Mouse (Mus musculus): ENCODE data around the gene Gatb.

Gene Gatb

GRCm38 (mm10) chr3:85652727-85653665 lies 79.1 kb downstream of the Gatb start:
- DNase-seq (ENCODE audit: low read depth in 1 of 2, low spot score in 2 of 2), result no peak

DNA sequence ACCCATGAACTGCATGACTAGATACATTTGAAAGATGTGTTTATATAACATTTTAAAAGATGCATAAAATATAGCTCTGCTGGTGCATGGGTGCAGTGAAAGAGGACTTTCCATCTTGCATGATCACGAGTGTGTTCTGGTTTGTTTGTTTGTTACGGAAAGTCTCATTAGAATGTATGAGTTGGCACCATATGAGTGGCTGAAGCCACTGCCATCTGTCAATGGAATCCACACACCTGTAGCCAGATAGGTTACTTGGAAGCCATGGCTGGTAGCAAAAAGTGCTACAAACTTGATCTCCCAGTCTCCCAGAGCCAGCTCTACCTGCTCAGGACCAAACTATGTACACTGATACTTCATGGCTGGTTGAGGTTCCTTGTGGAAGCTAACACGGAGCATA lies 81.6 kb downstream of the Gatb start:
- no peak for DNase-seq (ENCODE audit: low read depth in 1 of 2, low spot score in 2 of 2)

DNA sequence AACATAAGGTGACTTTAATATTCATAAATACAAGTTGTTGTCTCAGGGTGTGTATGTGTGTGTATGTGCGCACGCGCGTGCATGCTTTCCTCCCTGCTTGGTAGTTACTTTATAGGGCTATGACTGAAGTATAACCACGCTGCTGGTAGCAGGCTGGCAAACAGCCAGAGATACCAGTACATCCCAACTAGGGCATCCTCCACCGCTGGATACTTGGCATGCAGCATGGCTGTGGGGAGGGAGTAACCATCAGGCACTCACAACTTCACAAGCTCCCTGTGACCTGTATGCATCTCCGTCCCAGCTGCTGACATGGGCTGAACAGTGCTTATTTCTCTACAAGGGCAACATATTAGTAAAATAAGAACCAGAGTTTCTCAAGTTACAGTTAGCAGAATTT lies 85.8 kb downstream of the Gatb start:
- DNase-seq (ENCODE audit: low read depth in 1 of 2, low spot score in 2 of 2), result no peak

- no peak for DNase-seq (ENCODE audit: low read depth in 1 of 2, low spot score in 2 of 2)
These were observed 88.3 kb downstream of the Gatb start for GRCm38 (mm10) chr3:85661926-85662813.

DNA sequence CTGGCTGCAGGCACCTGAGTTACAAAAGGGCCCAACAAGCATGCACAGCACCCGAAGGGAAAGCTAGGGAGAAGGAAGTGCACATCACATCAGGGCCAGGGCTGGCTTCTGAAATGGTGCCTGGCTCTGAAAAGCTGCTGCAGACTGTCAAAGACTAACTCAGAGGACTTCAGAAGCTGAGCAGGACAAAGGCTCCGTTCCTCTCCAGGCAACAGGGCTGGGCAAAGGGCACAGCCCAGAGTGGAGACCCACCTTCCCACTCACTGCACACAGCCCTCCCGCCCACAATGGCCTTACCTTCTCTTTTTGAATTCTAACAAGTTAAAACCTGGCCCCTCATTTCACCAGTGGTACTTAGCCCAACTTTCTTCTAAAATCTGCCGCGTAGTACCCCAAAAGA lies 89.9 kb downstream of the Gatb start:
- DNase-seq (ENCODE audit: low read depth in 1 of 2, low spot score in 2 of 2), result no peak

DNA sequence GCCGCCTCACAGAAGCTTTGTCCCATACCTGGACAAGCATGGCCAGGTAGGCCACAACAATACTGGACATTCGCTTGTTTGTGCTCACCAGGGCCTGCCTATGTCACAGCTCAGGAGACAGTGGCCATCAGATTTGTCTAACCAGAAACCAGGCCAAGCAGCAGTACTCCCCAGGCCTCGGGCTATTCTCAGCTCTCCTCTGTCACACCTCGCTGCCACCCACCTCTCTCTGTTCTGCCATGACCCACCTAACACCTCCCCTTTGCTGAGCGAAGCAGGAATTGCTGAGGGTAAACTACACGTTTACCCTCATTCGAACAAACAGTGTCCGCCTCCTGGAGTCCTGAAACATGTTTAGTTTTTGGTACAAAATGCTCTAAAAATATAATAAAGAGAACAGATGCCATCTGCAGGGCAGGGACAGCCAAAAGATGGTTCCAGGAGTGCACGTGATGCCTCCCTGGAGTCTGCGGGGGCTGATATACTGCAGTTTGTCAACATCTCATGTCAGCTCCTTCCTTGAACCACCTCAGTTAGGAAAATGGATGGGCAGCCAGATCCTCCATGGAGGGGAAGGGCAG lies 90.8 kb downstream of the Gatb start:
- DNase-seq (ENCODE audit: low read depth in 1 of 2, low spot score in 2 of 2), result no peak

DNA sequence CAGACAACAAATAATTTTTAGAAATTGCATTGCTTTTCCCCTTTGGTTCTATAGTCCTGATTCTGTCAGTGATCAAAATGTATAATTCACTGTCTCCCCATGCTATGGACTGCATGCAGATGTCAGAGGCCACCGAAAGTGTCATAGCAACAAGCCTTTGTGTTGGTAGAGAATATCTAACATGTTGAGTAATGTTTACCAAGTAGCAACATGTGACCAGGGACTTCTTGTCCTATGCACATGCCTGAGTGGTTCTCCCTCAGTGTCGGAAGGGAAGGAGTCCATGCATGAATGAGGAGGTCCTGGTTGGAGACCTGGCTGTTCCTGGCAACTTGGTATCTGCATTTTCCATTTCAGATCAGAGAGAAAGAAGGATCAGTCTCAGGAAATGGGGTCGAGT lies 92.2 kb downstream of the Gatb start:
- DNase-seq (ENCODE audit: low read depth in 1 of 2, low spot score in 2 of 2), result no peak

DNA sequence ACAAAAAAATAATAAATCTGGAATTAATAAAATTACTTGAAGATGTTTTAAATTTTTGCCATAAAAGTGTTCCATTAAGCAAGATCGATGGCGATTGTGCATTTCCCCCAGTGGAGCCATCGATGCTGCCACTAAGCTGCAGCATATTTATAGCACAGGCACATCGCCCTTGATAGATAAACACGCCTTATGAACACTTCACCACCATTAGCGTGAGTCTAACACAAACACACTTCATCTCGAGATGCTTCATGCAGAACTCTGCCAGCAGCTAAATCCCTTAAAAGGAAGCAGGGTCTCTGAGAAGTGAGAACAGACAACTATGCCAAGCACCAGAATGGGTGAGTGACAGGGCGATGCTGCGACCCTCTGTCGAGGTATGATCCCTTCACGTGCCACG lies 92.8 kb downstream of the Gatb start:
- DNase-seq (ENCODE audit: low read depth in 1 of 2, low spot score in 2 of 2), result no peak

- no peak for DNase-seq (ENCODE audit: low read depth in 1 of 2, low spot score in 2 of 2)
These were observed 93.8 kb downstream of the Gatb start for GRCm38 (mm10) chr3:85667683-85668082.

DNA sequence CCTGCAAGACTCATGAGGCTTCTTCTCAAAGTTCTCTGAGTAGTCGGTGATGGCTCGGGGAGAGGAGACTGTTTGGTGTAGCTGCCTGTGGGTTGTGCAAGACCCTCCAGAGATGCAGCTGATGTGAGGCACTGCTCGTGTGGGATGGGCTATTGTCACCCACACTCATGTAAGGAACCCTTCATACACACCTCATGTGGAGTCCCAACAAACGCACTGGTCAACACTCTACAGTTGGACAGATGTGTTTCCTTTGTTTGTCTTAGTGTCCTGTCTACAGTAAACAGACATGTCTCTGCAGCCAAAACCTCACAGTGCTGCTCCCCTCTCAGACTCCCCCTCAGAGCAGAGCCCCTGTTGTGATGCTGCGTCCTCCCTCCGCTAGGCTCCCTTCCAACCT lies 95.9 kb downstream of the Gatb start:
- no peak for DNase-seq (ENCODE audit: low read depth in 1 of 2, low spot score in 2 of 2)

- no peak for DNase-seq (ENCODE audit: low read depth in 1 of 2, low spot score in 2 of 2)
These were observed 103.2 kb downstream of the Gatb start for GRCm38 (mm10) chr3:85677133-85677532.

DNA sequence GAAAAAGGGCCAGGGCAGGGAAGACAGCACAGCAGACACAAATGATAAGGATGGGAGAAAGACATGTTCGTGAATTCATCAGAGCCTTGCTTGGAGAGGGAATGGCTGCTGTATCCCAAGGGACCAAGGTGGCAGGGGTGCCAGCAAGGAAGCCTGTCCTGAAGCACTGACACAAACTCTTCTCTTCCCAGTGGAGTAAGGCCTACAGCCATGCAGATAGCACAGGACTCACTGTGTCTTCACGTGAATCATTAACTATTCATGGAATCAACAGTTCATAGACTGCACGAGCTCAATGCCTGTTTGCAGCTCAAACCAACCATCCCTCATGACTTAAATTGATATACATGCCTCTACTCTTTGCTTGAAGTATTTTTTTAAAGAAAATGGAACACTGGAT lies 104.0 kb downstream of the Gatb start:
- no peak for DNase-seq (ENCODE audit: low read depth in 1 of 2, low spot score in 2 of 2)

- no peak for DNase-seq (ENCODE audit: low read depth in 1 of 2, low spot score in 2 of 2)
These were observed 105.5 kb downstream of the Gatb start for GRCm38 (mm10) chr3:85679312-85679933.

DNA sequence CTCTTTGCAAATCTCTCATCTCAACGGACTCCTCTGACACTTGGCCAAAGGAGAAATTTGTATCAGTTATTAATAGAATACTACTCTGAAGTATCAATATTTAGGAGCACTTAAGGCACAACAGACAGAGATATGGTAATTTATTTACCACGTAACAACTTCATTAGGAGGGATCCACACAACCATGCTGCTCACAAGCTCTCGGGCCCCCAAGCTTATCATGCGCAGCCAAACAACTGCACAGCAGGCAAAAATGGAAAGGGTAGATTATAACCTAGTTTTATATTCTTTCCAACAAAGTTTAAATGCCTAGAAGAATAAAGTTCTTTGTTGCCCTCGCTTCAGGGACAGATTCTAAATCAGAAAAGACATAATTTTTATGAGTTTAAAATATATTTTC lies 106.0 kb downstream of the Gatb start:
- no peak for DNase-seq (ENCODE audit: low read depth in 1 of 2, low spot score in 2 of 2)

DNA sequence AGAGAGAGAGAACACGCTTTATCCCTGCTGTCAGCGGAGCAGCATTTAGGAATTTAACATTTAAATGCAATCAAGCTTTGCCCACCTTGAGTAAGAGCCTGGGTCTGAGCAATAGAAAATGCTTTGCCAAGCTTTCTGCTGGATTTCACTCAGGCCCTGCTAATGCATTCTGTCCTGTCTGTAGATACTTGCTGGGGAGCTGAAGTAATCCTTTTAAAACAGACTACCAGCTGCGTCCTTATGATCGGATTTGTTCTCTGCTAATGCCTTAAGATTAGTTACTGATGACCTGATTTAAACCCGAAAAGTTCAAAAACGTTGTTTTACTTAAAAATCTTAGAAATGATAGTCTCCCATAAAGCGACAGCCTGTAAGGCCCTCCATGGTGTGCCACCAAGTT lies 107.2 kb downstream of the Gatb start:
- no peak for DNase-seq (ENCODE audit: low read depth in 1 of 2, low spot score in 2 of 2)

DNA sequence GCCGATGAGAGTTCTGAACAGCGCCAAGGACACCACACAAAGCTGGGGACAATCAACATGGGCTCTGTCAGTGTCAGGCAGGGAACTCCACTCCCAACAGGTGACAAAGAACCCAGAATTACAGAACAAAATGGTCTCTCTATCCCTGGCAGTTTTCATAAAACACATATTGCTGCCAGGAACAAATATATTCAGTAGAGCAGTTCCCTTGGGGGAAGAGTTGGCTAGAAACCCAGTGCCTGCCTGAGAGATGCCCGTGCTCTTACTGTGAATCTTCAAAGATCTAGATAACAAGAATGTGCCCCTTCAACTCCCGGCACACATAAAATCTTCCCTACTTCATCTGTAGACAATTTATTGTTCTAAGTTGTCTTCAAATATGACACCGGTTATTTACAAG lies 109.7 kb downstream of the Gatb start:
- no peak for DNase-seq (ENCODE audit: low read depth in 1 of 2, low spot score in 2 of 2)

DNA sequence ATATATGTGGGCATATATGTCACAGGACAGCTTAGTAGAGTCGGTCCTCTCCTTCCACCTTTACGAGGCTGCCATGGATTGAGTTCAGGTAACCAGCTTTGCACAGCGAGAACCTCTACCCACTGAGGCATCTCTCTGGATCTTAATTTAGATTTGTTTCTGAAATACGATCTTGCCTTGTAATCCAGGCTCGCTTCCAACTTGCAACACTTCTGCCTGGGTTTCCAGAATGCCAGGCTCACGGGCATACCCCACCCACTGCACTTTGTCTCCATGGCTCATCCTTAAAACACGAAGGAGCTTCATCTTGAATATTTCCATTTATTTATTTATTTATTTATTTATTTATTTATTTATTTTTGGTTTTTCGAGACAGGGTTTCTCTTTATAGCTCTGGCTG lies 111.4 kb downstream of the Gatb start:
- no peak for DNase-seq (ENCODE audit: low read depth in 1 of 2, low spot score in 2 of 2)

GRCm38 (mm10) chr3:85688341-85688740 lies 114.4 kb downstream of the Gatb start:
- DNase-seq (ENCODE audit: low read depth in 1 of 2, low spot score in 2 of 2), result no peak

- no peak for DNase-seq (ENCODE audit: low read depth in 1 of 2, low spot score in 2 of 2)
These were observed 117.2 kb downstream of the Gatb start for GRCm38 (mm10) chr3:85691134-85691533.

GRCm38 (mm10) chr3:85693013-85693412 lies 119.1 kb downstream of the Gatb start:
- DNase-seq (ENCODE audit: low read depth in 1 of 2, low spot score in 2 of 2), result no peak

DNA sequence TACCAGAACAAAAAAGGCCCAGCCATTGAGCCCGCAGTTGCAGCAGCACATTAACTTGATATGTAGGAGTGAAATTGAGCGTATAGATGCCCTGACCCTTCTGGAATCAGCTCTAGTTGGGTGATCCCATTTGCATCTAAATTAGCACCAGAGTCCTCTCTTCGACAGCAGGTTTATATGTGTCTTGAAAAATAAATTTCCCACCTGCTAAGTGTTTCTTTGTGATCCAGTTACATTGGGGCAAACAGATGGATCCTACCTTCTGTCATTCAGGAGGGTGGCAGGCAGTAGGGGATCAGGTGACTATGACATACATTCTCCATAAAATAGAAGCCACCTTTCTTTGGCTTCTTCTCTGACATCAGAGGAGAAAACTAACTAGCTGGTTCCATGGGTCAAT lies 121.1 kb downstream of the Gatb start:
- no peak for DNase-seq (ENCODE audit: low read depth in 1 of 2, low spot score in 2 of 2)
